Mouse (Mus musculus) Patski (cell line): ENCODE data around the gene Gcm1. TPM values are rescaled to one million over a fixed set of nuclear protein-coding genes. Genes with fewer than 3 reads are reported as not detected.

Source experiments
- ATAC-seq: fragments of 100-300 bp; one replicate; pipeline ENCODE4 v1.8.0; 2021
- CTCF ChIA-PET: fragments of 350-600 bp; sonication (Branson Sonifier 250); formaldehyde crosslinking; loops from one replicate; lab custom pipeline; 2022; ENCODE audit warnings: inconsistent platforms; lab: Charles Lee
- POLR2A ChIA-PET: fragments of 350-600 bp; sonication (Branson Sonifier 250); formaldehyde crosslinking; loops from one replicate; lab custom pipeline; 2022; ENCODE audit warnings: antibody characterized with exemption, inconsistent platforms; lab: Charles Lee
- DNase-seq: peaks from one replicate; pipeline ENCODE4 v3.0.0-alpha.2; 2011; ENCODE audit warnings: low read depth, low spot score
- H3K27me3 ChIP-seq: fragments of 371-371 bp; one replicate; pipeline ENCODE4 v1.5.1; 2021
- CTCF ChIP-seq: fragments of 100-300 bp; IDR thresholded peaks from one replicate; pipeline ENCODE4 v1.5.1; 2021
- in situ Hi-C: fragments of 300-500 bp; cut with MboI; formaldehyde crosslinking; loops from 3 replicates; pipeline ENCODE4 v1.11.1; 2018; ENCODE audit warnings: low pct_unique_long_range_greater_than_20kb, mixed read lengths
- polyA plus RNA-seq: library from polyadenylated mRNA; unstranded; gene quantifications from one replicate; pipeline ENCODE4 v1.2.3, GENCODE M21; 2021

Gcm1 gene
- polyA plus RNA-seq, 1 experiment from 2014 or later: 0.17 TPM

- ATAC-seq (peak; percentile 46), DNase-seq (no peak)
- POLR2A ChIA-PET: interaction anchor here (0.7 to 0.8 kb wide), 2 partner anchors 19 to 361 kb away, joined by 3 to 6 read pairs; no protein-coding TSS in a partner anchor
- CTCF ChIA-PET: interaction anchor here (1.0 to 1.1 kb wide), 2 partner anchors 22 to 96 kb away, joined by 3 read pairs; no protein-coding TSS in a partner anchor
- in situ Hi-C loops: no loop called here
- H3K27me3 ChIP-seq: no peaks in the 10 kb centered on the region
- no peak for TF ChIP-seq CTCF
Observed at GRCm38 (mm10) chr9:78107912-78108795, 56.4 kb downstream of the Gcm1 start.

GRCm38 (mm10) chr9:78108796-78109239, 57.1 kb downstream of the Gcm1 start, which contains the start of the genes Fbxo9 and Ick:
Gene Fbxo9 (minus strand): TSS chr9:78109065.
Gene Ick (plus strand): TSS chr9:78109192.
- peak; percentile 76 for DNase-seq
- TF ChIP-seq CTCF: no peak
- in situ Hi-C loops: no loop called here
- peak; percentile 68 for ATAC-seq
- ChIA-PET CTCF (interaction anchor here (1.0 to 1.1 kb wide), 3 partner anchors 22 to 95 kb away, joined by 3 read pairs; no protein-coding TSS in a partner anchor), POLR2A (interaction anchor here (0.7 kb wide), 1 partner anchor 362 kb away, joined by 3 read pairs; no protein-coding TSS in a partner anchor)
- H3K27me3 ChIP-seq: no peaks in the 10 kb centered on the region

DNA sequence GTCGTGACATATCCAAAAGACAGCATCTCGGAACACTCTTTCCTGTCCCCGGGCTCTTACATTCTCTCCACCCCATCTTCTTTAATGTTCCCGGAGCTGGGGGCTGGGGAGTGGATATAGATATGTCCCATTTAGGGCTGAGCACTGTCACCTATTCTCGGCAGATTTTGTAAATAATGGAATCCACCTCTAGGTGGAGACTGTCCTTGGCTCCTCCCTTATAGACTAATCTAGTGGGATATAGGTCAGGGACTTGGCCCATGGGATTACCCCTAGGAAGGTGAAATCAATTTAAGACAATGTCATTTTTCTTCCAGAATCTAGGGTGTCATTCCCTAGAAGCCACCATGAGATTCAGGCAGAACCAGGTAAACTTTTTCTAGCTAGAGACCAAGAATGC, 57.9 kb downstream of the Gcm1 start:
- in situ Hi-C loops: no loop called here
- POLR2A ChIA-PET: no interaction called here
- CTCF ChIA-PET: interaction anchor here (1.0 kb wide), 2 partner anchors 21 to 85 kb away, joined by 3 read pairs; no protein-coding TSS in a partner anchor
- no peaks in the 10 kb centered on the region for H3K27me3 ChIP-seq
- no peak for TF ChIP-seq CTCF
- ATAC-seq (no peak), DNase-seq (no peak)

DNA sequence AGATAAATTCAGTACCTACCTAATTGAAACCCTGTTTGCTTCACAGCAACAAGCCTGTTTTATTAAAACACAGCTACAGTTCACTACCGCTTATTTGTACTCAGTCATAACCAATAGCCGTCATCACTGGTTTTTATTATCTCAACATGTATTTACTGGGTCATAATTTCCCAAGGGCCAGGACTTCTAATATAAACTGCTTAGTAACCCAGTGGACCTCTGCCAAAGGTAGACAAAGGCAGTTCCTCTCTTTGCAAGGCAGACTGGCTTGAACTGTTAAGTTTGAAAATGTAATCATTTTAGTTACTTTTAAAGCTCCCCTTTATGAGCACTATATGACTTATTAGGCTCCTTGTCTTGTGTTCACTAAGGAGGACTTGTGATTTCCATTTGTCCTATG, 59.7 kb downstream of the Gcm1 start:
- in situ Hi-C loops: no loop called here
- H3K27me3 ChIP-seq: no peaks in the 10 kb centered on the region
- no peak for TF ChIP-seq CTCF
- POLR2A ChIA-PET: no interaction called here
- no peak for DNase-seq
- ATAC-seq: no peak
- CTCF ChIA-PET: interaction anchor here (1.3 to 2.3 kb wide), 4 partner anchors 14 to 65 kb away, joined by 3 to 11 read pairs (median 6); no protein-coding TSS in a partner anchor

- CTCF ChIA-PET: interaction anchor here (0.9 to 2.3 kb wide), 17 partner anchors 12 to 311 kb away, joined by 3 to 11 read pairs (median 4); partner anchors contain the start of gene Gsta4
Observed at GRCm38 (mm10) chr9:78112770-78113537, 61.2 kb downstream of the Gcm1 start.

DNA sequence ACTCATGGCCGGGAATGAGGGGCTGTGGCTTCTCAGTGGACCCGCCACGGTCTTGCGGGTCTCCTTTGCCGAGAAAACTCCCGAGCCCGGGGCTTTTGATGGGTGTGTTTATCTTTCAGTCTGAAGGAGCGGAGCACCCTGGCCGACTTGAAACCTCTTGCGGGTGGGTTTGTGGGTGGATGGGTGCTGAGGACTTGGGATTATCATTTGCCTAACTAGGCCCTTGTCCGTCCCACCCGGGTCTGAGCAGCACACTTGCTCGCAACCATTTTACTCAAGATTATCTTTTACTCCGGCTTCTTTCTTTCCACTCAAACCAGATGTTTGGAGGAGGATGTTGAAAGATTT, 61.8 kb downstream of the Gcm1 start:
- ChIA-PET CTCF (interaction anchor here (0.9 to 2.3 kb wide), 14 partner anchors 12 to 311 kb away, joined by 3 to 11 read pairs (median 4); no protein-coding TSS in a partner anchor), POLR2A (no interaction called here)
- DNase-seq (no peak), ATAC-seq (peak; percentile 22)
- no peaks in the 10 kb centered on the region for H3K27me3 ChIP-seq
- TF ChIP-seq CTCF: no peak
- in situ Hi-C loops: no loop called here

More at GRCm38 (mm10) chr9:78112770-78113537, 61.2 kb downstream of the Gcm1 start:
- peak; percentile 78 for ATAC-seq
- POLR2A ChIA-PET: interaction anchor here (1.3 kb wide), 1 partner anchor 16 kb away, joined by 4 read pairs; no protein-coding TSS in a partner anchor
- peak; percentile 100 for TF ChIP-seq CTCF
- in situ Hi-C loops: no loop called here
- DNase-seq: no peak
- no peaks in the 10 kb centered on the region for H3K27me3 ChIP-seq

Other genes with a start within 250 kb of the Gcm1 start
- 65.1 TPM for gene Elovl5, start 134.6 kb upstream of the Gcm1 start, polyA plus RNA-seq
- 52.2 TPM for gene Fbxo9, start 57.1 kb downstream of the Gcm1 start, polyA plus RNA-seq
- 19.0 TPM for gene Ick, start 57.3 kb downstream of the Gcm1 start, polyA plus RNA-seq
- gene Gsta4, start 130.8 kb downstream of the Gcm1 start, polyA plus RNA-seq: 18.1 TPM
- gene Gsta1, start 178.7 kb downstream of the Gcm1 start, polyA plus RNA-seq: 1.8 TPM
- 0.51 TPM for gene Gm3776, start 205.2 kb downstream of the Gcm1 start, polyA plus RNA-seq
- gene Gm10639, start 238.0 kb downstream of the Gcm1 start, polyA plus RNA-seq: 0.26 TPM